Mouse (Mus musculus): ENCODE measurements around the gene Ctnna3. TPM values are rescaled to one million over a fixed set of nuclear protein-coding genes. Genes with fewer than 3 reads are reported as not detected.

The Ctnna3 gene
- total and polyA plus RNA-seq, 2 experiments from 2014 or later, result 18.6 to 62.6 TPM

GRCm38 (mm10) chr10:64305802-64306201, 875.9 kb downstream of the Ctnna3 start:
- Histone ChIP-seq H3K27ac (ENCODE audit: low read depth) (no peak overlapping the region), H3K27me3 (ENCODE audit: control insufficient read depth, insufficient read depth, low read length) (no peaks in the 10 kb centered on the region), H3K4me2 (ENCODE audit: low read depth, low read length) (no peak overlapping the region), H3K9me3 (replicated peaks; ENCODE audit: control insufficient read depth, low read length) (0 out of 2 replicates have a peak, but pooled peaks cover 3% of the 10 kb centered on the region), H3K4me3 (ENCODE audit: low read depth, low read length) (no peak overlapping the region), H3K36me3 (replicated peaks; ENCODE audit: control insufficient read depth, insufficient read depth, low read length) (no peaks in the 10 kb centered on the region), H3K9ac (replicated peaks; ENCODE audit: low read depth, low read length) (no peak overlapping the region), H3K4me1 (ENCODE audit: control insufficient read depth, insufficient read depth) (no peaks in the 10 kb centered on the region)
- DNase-seq (ENCODE audit: low spot score), result no peak
- TF ChIP-seq EP300 (IDR thresholded peaks at IDR 0.05; ENCODE audit: low read depth) (no peak), CTCF (IDR thresholded peaks at IDR 0.05; ENCODE audit: low read depth) (no peak)
- ATAC-seq (ENCODE audit: insufficient read depth, low read depth), result no peak

DNA sequence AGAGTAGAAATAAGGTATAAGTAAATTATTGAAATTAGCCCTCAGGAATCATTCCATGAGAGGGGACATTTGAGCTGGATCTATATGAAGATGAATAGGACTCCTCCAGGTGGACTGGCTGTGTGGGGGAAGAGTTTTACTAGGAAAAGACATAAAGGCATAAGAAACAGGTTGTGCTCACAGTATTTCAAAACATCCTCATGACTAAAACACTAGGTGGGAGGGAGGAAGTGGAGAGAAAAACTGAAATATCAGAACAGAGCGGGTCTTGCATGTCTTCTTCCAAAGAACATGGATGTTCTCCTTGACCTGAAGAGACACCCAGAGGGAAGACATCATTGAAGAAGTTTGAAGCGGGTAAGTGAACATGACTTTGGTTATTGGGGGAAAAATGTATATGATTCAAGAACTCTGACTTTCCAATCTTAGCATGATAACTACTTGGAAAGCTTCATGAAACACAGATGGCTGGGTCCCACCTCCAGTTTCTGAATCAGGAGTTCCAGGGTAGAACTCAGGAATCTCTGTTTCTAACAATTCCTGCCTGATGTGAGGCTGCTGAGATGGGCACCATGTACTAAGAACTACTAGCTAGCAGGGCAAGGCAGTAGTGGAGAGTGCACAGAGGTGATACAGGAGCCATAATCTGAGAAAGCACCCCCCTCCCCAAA, 881.9 kb downstream of the Ctnna3 start:
- H3K4me3 ChIP-seq (ENCODE audit: low read depth, low read length), result no peak overlapping the region
- no peak for TF ChIP-seq EP300 (IDR thresholded peaks at IDR 0.05; ENCODE audit: low read depth)
- no peak for TF ChIP-seq CTCF (IDR thresholded peaks at IDR 0.05; ENCODE audit: low read depth)
- no peaks in the 10 kb centered on the region for H3K4me1 ChIP-seq (ENCODE audit: control insufficient read depth, insufficient read depth)
- WGBS, result 96% methylated on average over 2 of the region's 2 CpGs
- no peak overlapping the region for H3K27ac ChIP-seq (ENCODE audit: low read depth)
- H3K36me3 ChIP-seq (replicated peaks; ENCODE audit: control insufficient read depth, insufficient read depth, low read length), result no peaks in the 10 kb centered on the region
- no peak overlapping the region for H3K9ac ChIP-seq (replicated peaks; ENCODE audit: low read depth, low read length)
- H3K4me2 ChIP-seq (ENCODE audit: low read depth, low read length), result no peak overlapping the region
- DNase-seq (ENCODE audit: low spot score), result no peak
- no peak for ATAC-seq (ENCODE audit: insufficient read depth, low read depth)
- H3K9me3 ChIP-seq (replicated peaks; ENCODE audit: control insufficient read depth, low read length), result no peaks in the 10 kb centered on the region
- no peaks in the 10 kb centered on the region for H3K27me3 ChIP-seq (ENCODE audit: control insufficient read depth, insufficient read depth, low read length)

- H3K27me3 ChIP-seq (ENCODE audit: control insufficient read depth, insufficient read depth, low read length), result no peaks in the 10 kb centered on the region
- no peak overlapping the region for H3K9ac ChIP-seq (replicated peaks; ENCODE audit: low read depth, low read length)
- no peaks in the 10 kb centered on the region for H3K4me1 ChIP-seq (ENCODE audit: control insufficient read depth, insufficient read depth)
- DNase-seq (ENCODE audit: low spot score) (no peak), ATAC-seq (ENCODE audit: insufficient read depth, low read depth) (no peak)
- H3K36me3 ChIP-seq (replicated peaks; ENCODE audit: control insufficient read depth, insufficient read depth, low read length), result no peaks in the 10 kb centered on the region
- TF ChIP-seq CTCF (IDR thresholded peaks at IDR 0.05; ENCODE audit: low read depth) (no peak), EP300 (IDR thresholded peaks at IDR 0.05; ENCODE audit: low read depth) (no peak)
- no peak overlapping the region for H3K27ac ChIP-seq (ENCODE audit: low read depth)
- H3K4me2 ChIP-seq (ENCODE audit: low read depth, low read length), result no peak overlapping the region
- 82% methylated on average over 7 of the region's 7 CpGs for WGBS
- H3K4me3 ChIP-seq (ENCODE audit: low read depth, low read length), result no peak overlapping the region
- no peaks in the 10 kb centered on the region for H3K9me3 ChIP-seq (replicated peaks; ENCODE audit: control insufficient read depth, low read length)
These were observed 890.4 kb downstream of the Ctnna3 start for GRCm38 (mm10) chr10:64320332-64320731.

- Histone ChIP-seq H3K4me2 (ENCODE audit: low read depth, low read length) (no peak overlapping the region), H3K27me3 (ENCODE audit: control insufficient read depth, insufficient read depth, low read length) (no peaks in the 10 kb centered on the region), H3K27ac (ENCODE audit: low read depth) (no peak overlapping the region), H3K4me3 (ENCODE audit: low read depth, low read length) (no peak overlapping the region), H3K36me3 (replicated peaks; ENCODE audit: control insufficient read depth, insufficient read depth, low read length) (no peaks in the 10 kb centered on the region), H3K9ac (replicated peaks; ENCODE audit: low read depth, low read length) (no peak overlapping the region), H3K4me1 (ENCODE audit: control insufficient read depth, insufficient read depth) (no peaks in the 10 kb centered on the region), H3K9me3 (replicated peaks; ENCODE audit: control insufficient read depth, low read length) (no peaks in the 10 kb centered on the region)
- ATAC-seq (ENCODE audit: insufficient read depth, low read depth) (no peak), DNase-seq (ENCODE audit: low spot score) (no peak)
- TF ChIP-seq EP300 (IDR thresholded peaks at IDR 0.05; ENCODE audit: low read depth), result no peak
- TF ChIP-seq CTCF (IDR thresholded peaks at IDR 0.05; ENCODE audit: low read depth), result no peak
- 67% methylated on average over 4 of the region's 4 CpGs for WGBS
These were observed 912.9 kb downstream of the Ctnna3 start for GRCm38 (mm10) chr10:64342702-64343379.

GRCm38 (mm10) chr10:64373288-64373687, 943.4 kb downstream of the Ctnna3 start:
- 75% methylated on average over 3 of the region's 3 CpGs for WGBS
- no peaks in the 10 kb centered on the region for H3K27me3 ChIP-seq (ENCODE audit: control insufficient read depth, insufficient read depth, low read length)
- ATAC-seq (ENCODE audit: insufficient read depth, low read depth), result no peak
- H3K9me3 ChIP-seq (replicated peaks; ENCODE audit: control insufficient read depth, low read length), result no peaks in the 10 kb centered on the region; the same call in 1 of the 2 replicates
- DNase-seq (ENCODE audit: low spot score), result no peak
- H3K27ac ChIP-seq (ENCODE audit: low read depth), result no peak overlapping the region
- TF ChIP-seq CTCF (IDR thresholded peaks at IDR 0.05; ENCODE audit: low read depth), result no peak
- TF ChIP-seq EP300 (IDR thresholded peaks at IDR 0.05; ENCODE audit: low read depth), result no peak
- no peaks in the 10 kb centered on the region for H3K4me1 ChIP-seq (ENCODE audit: control insufficient read depth, insufficient read depth)
- H3K4me2 ChIP-seq (ENCODE audit: low read depth, low read length), result no peak overlapping the region
- no peak overlapping the region for H3K9ac ChIP-seq (replicated peaks; ENCODE audit: low read depth, low read length)
- H3K4me3 ChIP-seq (ENCODE audit: low read depth, low read length), result no peak overlapping the region
- H3K36me3 ChIP-seq (replicated peaks; ENCODE audit: control insufficient read depth, insufficient read depth, low read length), result no peaks in the 10 kb centered on the region
